Mouse (Mus musculus) limb, embryonic 14.5 days (tissue): ENCODE results near the gene Ice1. TPM values are rescaled to one million over a fixed set of nuclear protein-coding genes. Genes with fewer than 3 reads are reported as not detected.

ENCODE experiments used
- ATAC-seq: fragments of 200-750 bp; cut with Nextera tagmentation; 2 replicates; pipeline ENCODE4 v1.8.0; 2017; ENCODE audit warnings: low read depth, moderate number of reproducible peaks, moderate TSS enrichment; ENCODE audit not compliant: low FRiP score
- DNase-seq: peaks from one replicate; pipeline ENCODE4 v3.0.0-alpha.2; 2015; ENCODE audit warnings: low spot score
- H3K27ac ChIP-seq: fragments of 300-500 bp; sonication (generic); replicated peaks from 2 replicates; pipeline ENCODE4 v1.5.1; 2014; ENCODE audit warnings: low read depth, mild to moderate bottlenecking, low read length, moderate library complexity, mixed read lengths
- H3K27me3 ChIP-seq: fragments of 300-500 bp; sonication (generic); 2 replicates; pipeline ENCODE4 v1.6.1; 2014; ENCODE audit warnings: low read length, mixed read lengths; ENCODE audit not compliant: control insufficient read depth, insufficient read depth
- H3K36me3 ChIP-seq: fragments of 300-500 bp; sonication (generic); 2 replicates; pipeline ENCODE4 v1.6.1; 2014; ENCODE audit warnings: mild to moderate bottlenecking, low read length, moderate library complexity, mixed read lengths; ENCODE audit not compliant: control insufficient read depth, insufficient read depth
- H3K4me1 ChIP-seq: fragments of 300-500 bp; sonication (generic); 2 replicates; pipeline ENCODE4 v1.6.1; 2014; ENCODE audit warnings: antibody characterized with exemption, low read length, mixed read lengths; ENCODE audit not compliant: control insufficient read depth, insufficient read depth
- H3K4me2 ChIP-seq: fragments of 300-500 bp; sonication (generic); replicated peaks from 2 replicates; pipeline ENCODE4 v1.6.1; 2014; ENCODE audit warnings: low read depth, mild to moderate bottlenecking, low read length, moderate library complexity; ENCODE audit not compliant: severe bottlenecking
- H3K4me3 ChIP-seq: fragments of 300-500 bp; sonication (generic); replicated peaks from 2 replicates; pipeline ENCODE4 v1.5.1; 2014; ENCODE audit warnings: low read length
- H3K9ac ChIP-seq: fragments of 300-500 bp; sonication (generic); 2 replicates; pipeline ENCODE4 v1.6.1; 2014; ENCODE audit warnings: mild to moderate bottlenecking, low read depth, low read length, moderate library complexity; ENCODE audit not compliant: severe bottlenecking
- H3K9me3 ChIP-seq: fragments of 300-500 bp; sonication (generic); 2 replicates; pipeline ENCODE4 v1.6.1; 2016; ENCODE audit warnings: low read length; ENCODE audit not compliant: control insufficient read depth
- POLR2A ChIP-seq: fragments of 200-500 bp; IDR thresholded peaks from 2 replicates; pipeline ENCODE4 v1.8.0; 2012; ENCODE audit warnings: inconsistent platforms, mild to moderate bottlenecking, moderate library complexity, borderline replicate concordance; ENCODE audit not compliant: insufficient read depth, insufficient read length; ENCODE audit errors: extremely low read depth
- WGBS: fragments of 180-500 bp; shearing (Covaris S2); extraction: QIAGEN DNeasy Blood & Tissue Kit; methylation state at CpG from one replicate; pipeline ENCODE4 v1.1.7; 2014; 5-methylcytosine and 5-hydroxymethylcytosine counted together
- polyA plus RNA-seq, 2 experiments: library from polyadenylated mRNA; depleted of rRNA in 1 of 2; stranded (reverse) in 1 of 2; unstranded in 1 of 2; fragments of >200 nt; fragmentation: Nextera tagmentation in 1 of 2; extraction: Ambion mirVana in 1 of 2; gene quantifications; 2 replicates each; pipeline versions ENCODE4 v1.2.1 to v1.2.3; 2012 to 2014

Ice1 gene
- polyA plus RNA-seq, 2 experiments, result 40.7 to 64.4 TPM

GRCm38 (mm10) chr13:70581509-70581908 is 55.9 kb downstream of the Ice1 start:
- H3K4me1 ChIP-seq, result no peaks in the 10 kb centered on the region
- no peak overlapping the region for H3K4me2 ChIP-seq
- no peaks in the 10 kb centered on the region for H3K9me3 ChIP-seq
- H3K27ac ChIP-seq, result no peak overlapping the region
- WGBS, result 74% methylated on average over 4 of the region's 4 CpGs
- H3K27me3 ChIP-seq, result no peaks in the 10 kb centered on the region
- H3K9ac ChIP-seq, result no peak overlapping the region
- peaks cover 16% of the 10 kb centered on the region for H3K36me3 ChIP-seq
- H3K4me3 ChIP-seq, result no peak overlapping the region
- DNase-seq, result no peak
- TF ChIP-seq POLR2A, result no peak
- no peak for ATAC-seq

GRCm38 (mm10) chr13:70574216-70574615 is 63.2 kb downstream of the Ice1 start:
- Histone ChIP-seq H3K9ac (no peak overlapping the region), H3K36me3 (no peaks in the 10 kb centered on the region), H3K27me3 (no peaks in the 10 kb centered on the region), H3K27ac (no peak overlapping the region), H3K9me3 (no peaks in the 10 kb centered on the region), H3K4me2 (no peak overlapping the region), H3K4me3 (no peak overlapping the region), H3K4me1 (no peaks in the 10 kb centered on the region)
- 88% methylated on average over 1 of the region's 1 CpGs for WGBS
- DNase-seq (no peak), ATAC-seq (no peak)
- no peak for TF ChIP-seq POLR2A

- Histone ChIP-seq H3K27ac (no peak overlapping the region), H3K9ac (no peak overlapping the region), H3K9me3 (no peaks in the 10 kb centered on the region), H3K4me2 (no peak overlapping the region), H3K27me3 (no peaks in the 10 kb centered on the region), H3K4me3 (no peak overlapping the region), H3K4me1 (no peaks in the 10 kb centered on the region), H3K36me3 (no peaks in the 10 kb centered on the region)
- TF ChIP-seq POLR2A, result no peak
- WGBS, result 69% methylated on average over 2 of the region's 2 CpGs
- no peak for ATAC-seq
- no peak for DNase-seq
Measured at GRCm38 (mm10) chr13:70567889-70568288, 69.5 kb downstream of the Ice1 start.

DNA sequence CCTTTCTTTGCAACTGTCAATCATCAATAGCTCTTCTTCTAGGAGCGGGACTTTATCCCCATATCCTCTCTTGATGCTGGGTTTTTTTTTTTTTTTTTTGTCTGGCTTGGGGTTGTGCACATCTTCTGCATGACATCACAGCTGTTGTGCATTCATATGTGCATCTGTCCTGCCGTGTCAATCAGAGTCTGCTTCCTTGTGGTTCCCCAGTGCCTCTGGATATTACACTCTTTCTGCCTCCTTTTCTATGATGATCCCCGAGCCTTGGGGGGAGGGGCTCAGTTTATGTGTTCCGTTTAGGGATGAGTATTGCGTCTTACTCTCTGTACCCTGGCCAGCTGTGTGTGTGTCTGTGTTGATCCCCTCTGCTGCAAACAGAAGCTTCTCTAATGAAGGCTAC is 84.0 kb downstream of the Ice1 start:
- H3K27ac ChIP-seq, result no peak overlapping the region
- H3K4me1 ChIP-seq, result no peaks in the 10 kb centered on the region
- no peaks in the 10 kb centered on the region for H3K27me3 ChIP-seq
- DNase-seq (no peak), ATAC-seq (no peak)
- 74% methylated on average over 5 of the region's 5 CpGs for WGBS
- H3K9ac ChIP-seq, result no peak overlapping the region
- H3K36me3 ChIP-seq, result no peaks in the 10 kb centered on the region
- H3K4me2 ChIP-seq, result no peak overlapping the region
- no peak overlapping the region for H3K4me3 ChIP-seq
- TF ChIP-seq POLR2A, result no peak
- no peaks in the 10 kb centered on the region for H3K9me3 ChIP-seq

GRCm38 (mm10) chr13:70547457-70547856 is 90.0 kb downstream of the Ice1 start:
- ATAC-seq, result no peak
- H3K4me3 ChIP-seq, result no peak overlapping the region
- no peaks in the 10 kb centered on the region for H3K9me3 ChIP-seq
- H3K36me3 ChIP-seq, result no peaks in the 10 kb centered on the region
- H3K27ac ChIP-seq, result no peak overlapping the region
- no peak for DNase-seq
- H3K27me3 ChIP-seq, result no peaks in the 10 kb centered on the region
- TF ChIP-seq POLR2A, result no peak
- no peaks in the 10 kb centered on the region for H3K4me1 ChIP-seq
- no peak overlapping the region for H3K9ac ChIP-seq
- H3K4me2 ChIP-seq, result no peak overlapping the region
- 61% methylated on average over 3 of the region's 3 CpGs for WGBS

DNA sequence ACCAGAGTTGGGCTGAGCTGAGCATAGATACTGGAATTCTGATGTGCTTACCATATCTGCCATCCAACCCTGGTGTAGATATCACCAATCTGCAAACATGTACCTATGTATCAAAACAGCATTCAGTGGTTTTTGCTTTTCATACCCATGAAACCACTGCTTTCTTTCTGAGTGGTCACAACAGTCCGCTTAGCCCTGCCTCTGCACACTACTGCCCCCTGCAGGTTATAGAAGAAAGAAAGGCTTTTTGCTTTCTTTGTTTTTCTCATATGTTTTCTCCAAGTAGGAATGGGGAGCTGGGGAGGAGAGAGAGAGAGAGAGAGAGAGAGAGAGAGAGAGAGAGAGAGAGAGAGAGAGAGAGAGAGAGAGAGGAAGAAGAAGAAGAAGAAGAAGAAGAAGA is 92.2 kb downstream of the Ice1 start:
- Histone ChIP-seq H3K27ac (no peak overlapping the region), H3K36me3 (no peaks in the 10 kb centered on the region), H3K4me3 (no peak overlapping the region), H3K27me3 (no peaks in the 10 kb centered on the region), H3K9me3 (no peaks in the 10 kb centered on the region), H3K9ac (no peak overlapping the region), H3K4me1 (no peaks in the 10 kb centered on the region), H3K4me2 (no peak overlapping the region)
- peak; percentile 12; the same call in 1 of the 2 replicates for ATAC-seq
- peak; percentile 32 for DNase-seq
- TF ChIP-seq POLR2A, result no peak
- 0% methylated on average over 1 of the region's 1 CpGs for WGBS
